Mouse (Mus musculus) lung, adult 2 months (tissue): ENCODE measurements around the gene Tmem107.

ENCODE experiments used
- CTCF ChIP-seq: fragments of 200-500 bp; IDR thresholded peaks from 2 replicates; pipeline ENCODE4 v1.5.1; 2011; ENCODE audit warnings: mild to moderate bottlenecking, low read length, control low read depth; ENCODE audit not compliant: insufficient read depth
- POLR2A ChIP-seq: fragments of 200-500 bp; IDR thresholded peaks from 2 replicates; pipeline ENCODE4 v1.6.1; 2011; ENCODE audit warnings: low read depth, mild to moderate bottlenecking, control low read depth, low read length, borderline replicate concordance; ENCODE audit errors: extremely low read depth

- TF ChIP-seq CTCF (no peak), POLR2A (no peak)
Observed at GRCm38 (mm10) chr11:69034585-69034984, 36.0 kb upstream of the Tmem107 start.
